Mouse (Mus musculus): ENCODE data around the gene Sp3.

DNA sequence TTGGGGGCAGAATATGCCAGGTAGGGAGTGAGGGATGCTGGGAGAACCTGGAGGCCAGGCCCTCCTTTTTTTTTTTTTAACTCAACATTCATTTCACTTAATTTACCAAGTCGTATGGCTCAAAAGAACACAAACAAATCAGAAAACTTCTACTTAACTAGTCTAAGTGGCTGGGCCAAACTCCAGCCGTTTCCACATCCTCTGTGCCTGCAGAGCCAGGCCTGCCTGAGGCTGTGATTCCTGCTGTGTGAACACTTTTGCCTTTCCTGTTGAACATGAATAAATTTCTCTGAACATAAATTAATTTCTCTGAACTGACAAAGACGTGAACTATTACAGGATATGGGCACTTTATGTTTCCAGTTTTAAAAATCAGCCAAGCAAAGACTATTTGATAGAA lies 46.9 kb upstream of the Sp3 start:
- no peak for TF ChIP-seq HCFC1 (IDR thresholded peaks at IDR 0.05; ENCODE audit: borderline replicate concordance, insufficient read depth, low read length)
- TF ChIP-seq CHD2 (IDR thresholded peaks at IDR 0.05; ENCODE audit: low read depth, low read length), result no peak
- no peak for TF ChIP-seq ZNF384 (IDR thresholded peaks at IDR 0.05; ENCODE audit: low read depth, low read length)
- TF ChIP-seq MAFK (IDR thresholded peaks at IDR 0.05; ENCODE audit: insufficient read depth, low read depth, low read length), result no peak
